Comparison of ENCODE assay signal across 18 mouse cellular contexts in genomic region chr10:82847821-82848459, GRCm38 (mm10). TPM values are rescaled to one million over a fixed set of nuclear protein-coding genes. Genes with fewer than 3 reads are reported as not detected.
DNase-seq lines count a peak whose midpoint lies in the region; ATAC-seq and TF ChIP-seq lines count a peak whose summit lies in the region.
"Had no signal": no experiment of that assay in that cellular context is flagged by ENCODE, and none has a peak within 500 bp of the region (broad histone marks: within the 10 kb centered on the region; RNA-seq: fewer than 3 reads in every experiment).

No protein-coding gene starts in this region.

- no peak for ATAC-seq in lung, embryonic 14.5 days (ENCODE audit: insufficient read depth)
- ATAC-seq in intestine, embryonic 16.5 days: peak; percentile 92
- no peak for ATAC-seq in hindbrain, embryonic 14.5 days (ENCODE audit: low FRiP score)
- ATAC-seq: hindbrain, embryonic 16.5 days had no signal

- 0 out of 2 replicates have a peak overlapping the region, but pooled peaks have one; percentile 7 for H3K4me2 ChIP-seq in lung, embryonic 14.5 days
- no peak overlapping the region for H3K4me2 ChIP-seq in intestine, embryonic 16.5 days (ENCODE audit: low read depth, low read length)
- no peak overlapping the region for H3K4me2 ChIP-seq in hindbrain, embryonic 14.5 days (replicated peaks)
- H3K4me2 ChIP-seq: heart, embryonic 15.5 days had no signal

- 0 out of 2 replicates have a peak overlapping the region, but pooled peaks have one; percentile 50 for H3K27ac ChIP-seq in lung, embryonic 14.5 days (ENCODE audit: low read depth)
- H3K27ac ChIP-seq in intestine, embryonic 16.5 days (ENCODE audit: low read length): peak overlapping the region; percentile 13; the same call in 1 of the 2 replicates
- H3K27ac ChIP-seq in hindbrain, embryonic 14.5 days: no peak overlapping the region
- H3K27ac ChIP-seq: forebrain, embryonic 10.5 days; heart, embryonic 15.5 days had no signal

- no peaks in the 10 kb centered on the region for H3K4me1 ChIP-seq in lung, embryonic 14.5 days (ENCODE audit: insufficient read depth)
- no peaks in the 10 kb centered on the region; the same call in 1 of the 2 replicates for H3K4me1 ChIP-seq in intestine, embryonic 16.5 days (ENCODE audit: control insufficient read depth, insufficient read depth, low read length)
- no peaks in the 10 kb centered on the region for H3K4me1 ChIP-seq in hindbrain, embryonic 14.5 days (replicated peaks; ENCODE audit: control insufficient read depth, insufficient read depth, low read length)
- H3K4me1 ChIP-seq: heart, embryonic 15.5 days had no signal

- no peak for TF ChIP-seq CTCF in lung, embryonic 14.5 days (IDR thresholded peaks at IDR 0.05; ENCODE audit: low read depth)

- H3K27me3 ChIP-seq in lung, embryonic 14.5 days (ENCODE audit: insufficient read depth, low read length): no peaks in the 10 kb centered on the region
- H3K27me3 ChIP-seq in intestine, embryonic 16.5 days (replicated peaks; ENCODE audit: control insufficient read depth, insufficient read depth, low read length): no peaks in the 10 kb centered on the region
- H3K27me3 ChIP-seq in hindbrain, embryonic 14.5 days (ENCODE audit: control insufficient read depth, insufficient read depth, low read length): no peaks in the 10 kb centered on the region
- H3K27me3 ChIP-seq: heart, embryonic 15.5 days had no signal

- no peaks in the 10 kb centered on the region for H3K9me3 ChIP-seq in lung, embryonic 14.5 days (ENCODE audit: low read depth, low read length)
- no peaks in the 10 kb centered on the region for H3K9me3 ChIP-seq in intestine, embryonic 16.5 days (ENCODE audit: control insufficient read depth, low read length)
- no peaks in the 10 kb centered on the region for H3K9me3 ChIP-seq in hindbrain, embryonic 14.5 days (ENCODE audit: control insufficient read depth, low read length)
- H3K9me3 ChIP-seq: forebrain, embryonic 10.5 days; heart, embryonic 15.5 days had no signal

- DNase-seq in lung, embryonic 14.5 days: peak; percentile 33
- no peak for DNase-seq in lung, postnatal 25 days (ENCODE audit: low spot score)
- peak; percentile 44 to 69 for DNase-seq in kidney, adult 8-10 months
- peak; percentile 54 to 56 for DNase-seq in kidney, postnatal 25 days
- DNase-seq in gastrocnemius, adult 18-20 months (ENCODE audit: low spot score): no peak
- no peak for DNase-seq in hindbrain, embryonic 14.5 days (ENCODE audit: low spot score)
- DNase-seq: cerebellum, adult 18-20 months; cerebellum, postnatal 36 days; gastrocnemius, postnatal 25 days; heart, postnatal 4 days; layer of hippocampus, postnatal 36 days; lung, postnatal 36 days; right cerebral cortex, postnatal 4 days; thymus, postnatal 14 days had no signal

- H3K4me3 ChIP-seq in lung, embryonic 14.5 days (ENCODE audit: low read depth, low read length): no peak overlapping the region
- H3K4me3 ChIP-seq in intestine, embryonic 16.5 days (ENCODE audit: low read length): no peak overlapping the region
- no peak overlapping the region for H3K4me3 ChIP-seq in hindbrain, embryonic 14.5 days (replicated peaks; ENCODE audit: low read length)
- H3K4me3 ChIP-seq: forebrain, embryonic 10.5 days; heart, embryonic 15.5 days had no signal

- no peak overlapping the region for H3K9ac ChIP-seq in lung, embryonic 14.5 days
- no peak overlapping the region for H3K9ac ChIP-seq in intestine, embryonic 16.5 days (ENCODE audit: low read depth, low read length)
- no peak overlapping the region for H3K9ac ChIP-seq in hindbrain, embryonic 14.5 days
- H3K9ac ChIP-seq: heart, embryonic 15.5 days had no signal

- H3K36me3 ChIP-seq in lung, embryonic 14.5 days (ENCODE audit: insufficient read depth): no peaks in the 10 kb centered on the region
- H3K36me3 ChIP-seq in intestine, embryonic 16.5 days (ENCODE audit: control insufficient read depth, insufficient read depth, low read length): no peaks in the 10 kb centered on the region
- no peaks in the 10 kb centered on the region for H3K36me3 ChIP-seq in hindbrain, embryonic 14.5 days (replicated peaks; ENCODE audit: control insufficient read depth, insufficient read depth)
- H3K36me3 ChIP-seq: forebrain, embryonic 10.5 days; heart, embryonic 15.5 days had no signal

- WGBS in lung, embryonic 14.5 days: 56% methylated on average over 9 of the region's 9 CpGs
- 59% methylated on average over 9 of the region's 9 CpGs for WGBS in intestine, embryonic 16.5 days
- 76% methylated on average over 9 of the region's 9 CpGs for WGBS in hindbrain, embryonic 14.5 days

RNA-seq across cellular contexts. Expression of gene Txnrd1, which starts 14.2 kb away (rescaled TPM):
- polyA plus RNA-seq in lung, embryonic 14.5 days (2014; fragmentation: Nextera tagmentation; extraction: Ambion mirVana): 151 and 163 TPM in 2 replicates
- 107 and 108 TPM in 2 replicates for polyA plus RNA-seq in intestine, embryonic 16.5 days (2015; fragmentation: Nextera tagmentation; extraction: Ambion mirVana)
- total RNA-seq in gastrocnemius, adult 18-20 months (2021): 10 to 100 TPM; 52.6 to 65.1 TPM
- 124 and 126 TPM in 2 replicates for polyA plus RNA-seq in hindbrain, embryonic 14.5 days (2014; fragmentation: Nextera tagmentation; extraction: Ambion mirVana)

RNA-seq across cellular contexts. Expression of gene Eid3, which starts 18.5 kb away (rescaled TPM):
- polyA plus RNA-seq in lung, embryonic 14.5 days (2014; fragmentation: Nextera tagmentation; extraction: Ambion mirVana): 0.43 and 0.50 TPM in 2 replicates
- polyA plus RNA-seq in intestine, embryonic 16.5 days (2015; fragmentation: Nextera tagmentation; extraction: Ambion mirVana): 0.20 and 0.23 TPM in 2 replicates
- 1 to 10 TPM in 1 of 2 experiments, under 1 TPM in 1; 0.90 to 1.1 TPM for total RNA-seq in gastrocnemius, adult 18-20 months (2021)
- polyA plus RNA-seq in hindbrain, embryonic 14.5 days (2014; fragmentation: Nextera tagmentation; extraction: Ambion mirVana): 0.88 TPM in 1 of 2 replicates, not detected in the other

Comparison
In these comparisons a context has a peak if more than half of its experiments do, and no peak if none do; other contexts are left out.
1. DNase-seq: peak in lung, embryonic 14.5 days (single experiment), kidney, adult 8-10 months (2 of 2) and kidney, postnatal 25 days (2 of 2); none in lung, postnatal 25 days (single experiment), gastrocnemius, adult 18-20 months (single experiment) and hindbrain, embryonic 14.5 days (single experiment).